Mouse (Mus musculus): ENCODE results near the gene Hoxd8. TPM values are rescaled to one million over a fixed set of nuclear protein-coding genes. Genes with fewer than 3 reads are reported as not detected.

The Hoxd8 gene
- total and polyA plus RNA-seq, 2 experiments from 2014 or later: 0.10 to 0.22 TPM

DNA sequence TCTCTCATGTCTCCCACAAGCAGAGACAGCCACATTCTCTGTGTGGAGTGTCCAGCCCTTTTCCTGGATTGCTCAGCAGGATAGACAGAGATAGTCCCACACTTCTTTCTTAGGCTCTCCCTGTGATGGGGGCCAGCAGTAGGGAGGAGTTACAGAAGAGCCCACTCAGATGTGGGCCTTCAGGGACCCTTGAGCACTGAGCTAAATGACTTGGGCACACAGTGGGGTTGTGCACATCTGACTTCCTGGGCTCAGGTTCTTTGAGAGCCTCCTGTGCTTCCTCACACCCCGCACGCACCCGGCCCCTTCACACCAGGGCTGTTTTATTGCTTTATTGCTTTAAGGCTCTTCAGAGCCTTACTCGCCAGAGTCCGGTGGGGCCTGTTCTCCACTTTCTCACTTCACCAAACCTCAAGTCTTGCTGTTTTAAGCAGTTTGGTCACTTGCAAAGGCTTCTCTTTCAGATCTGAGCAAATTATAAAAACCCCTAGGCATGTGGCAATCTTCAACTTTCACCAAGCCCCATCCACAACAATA lies 16.6 kb downstream of the Hoxd8 start:
- no peak for TF ChIP-seq CTCF (IDR thresholded peaks at IDR 0.05; ENCODE audit: low read depth)
- Histone ChIP-seq H3K4me2 (ENCODE audit: low read depth) (no peak overlapping the region), H3K9ac (no peak overlapping the region), H3K36me3 (ENCODE audit: insufficient read depth) (no peaks in the 10 kb centered on the region), H3K4me1 (ENCODE audit: insufficient read depth) (no peaks in the 10 kb centered on the region), H3K4me3 (ENCODE audit: low read depth, low read length) (no peak overlapping the region), H3K9me3 (ENCODE audit: low read length) (no peaks in the 10 kb centered on the region), H3K27ac (ENCODE audit: low read depth, low read length) (no peak overlapping the region), H3K27me3 (ENCODE audit: insufficient read depth, low read length) (peaks cover 100% of the 10 kb centered on the region)
- 6% methylated on average over 5 of the region's 5 CpGs for WGBS
- ATAC-seq (no peak), DNase-seq (no peak)

DNA sequence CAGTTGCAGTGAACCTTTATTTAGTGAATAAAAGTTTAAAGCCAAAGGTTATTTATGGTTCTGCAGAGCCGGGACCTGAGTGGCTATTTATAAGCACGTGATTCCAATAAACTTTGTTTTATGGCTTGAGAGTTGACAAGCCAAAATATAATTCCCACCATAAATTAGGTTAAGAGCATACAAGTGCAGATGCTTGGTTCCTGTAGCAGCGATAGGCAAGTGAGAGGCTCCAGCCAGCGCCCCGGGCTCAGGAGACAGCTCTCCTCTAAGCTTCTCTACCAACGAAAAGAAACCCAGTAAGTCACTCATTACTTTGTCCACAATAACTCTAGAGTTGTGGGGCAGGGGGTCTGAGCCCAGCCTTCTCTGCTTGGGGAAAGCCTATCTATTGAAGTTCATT lies 17.5 kb downstream of the Hoxd8 start:
- no peak for TF ChIP-seq CTCF (IDR thresholded peaks at IDR 0.05; ENCODE audit: low read depth)
- no peaks in the 10 kb centered on the region for H3K36me3 ChIP-seq (ENCODE audit: insufficient read depth)
- H3K9ac ChIP-seq: no peak overlapping the region
- peaks cover 100% of the 10 kb centered on the region for H3K27me3 ChIP-seq (ENCODE audit: insufficient read depth, low read length)
- H3K9me3 ChIP-seq (ENCODE audit: low read length): no peaks in the 10 kb centered on the region
- ATAC-seq (no peak), DNase-seq (no peak)
- no peak overlapping the region for H3K4me2 ChIP-seq (ENCODE audit: low read depth)
- H3K27ac ChIP-seq (ENCODE audit: low read depth, low read length): no peak overlapping the region
- H3K4me3 ChIP-seq (ENCODE audit: low read depth, low read length): no peak overlapping the region
- WGBS: 4% methylated on average over 6 of the region's 6 CpGs
- H3K4me1 ChIP-seq (ENCODE audit: insufficient read depth): no peaks in the 10 kb centered on the region

DNA sequence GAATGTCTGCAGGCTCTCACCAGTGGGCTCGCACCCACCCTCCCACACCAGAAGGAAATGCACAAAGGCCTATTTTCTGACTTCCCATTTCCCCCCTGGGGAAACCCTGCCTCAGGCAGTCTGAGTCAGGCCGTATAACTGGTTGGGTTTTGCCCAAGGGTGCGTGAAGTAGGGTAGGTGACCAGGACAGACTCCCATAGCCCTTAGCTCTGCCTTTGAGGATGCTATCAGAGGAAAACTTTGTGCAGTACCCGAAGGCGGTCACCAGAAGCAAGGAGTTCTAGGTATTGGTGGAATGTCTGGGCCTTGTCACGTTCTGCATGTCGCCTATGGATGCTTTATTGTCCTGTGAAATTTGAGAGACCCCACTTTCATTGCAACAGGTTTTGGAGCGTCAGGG lies 18.5 kb downstream of the Hoxd8 start:
- Histone ChIP-seq H3K4me2 (ENCODE audit: low read depth) (no peak overlapping the region), H3K36me3 (ENCODE audit: insufficient read depth) (no peaks in the 10 kb centered on the region), H3K27me3 (ENCODE audit: insufficient read depth, low read length) (peaks cover 100% of the 10 kb centered on the region), H3K9me3 (ENCODE audit: low read length) (no peaks in the 10 kb centered on the region), H3K4me3 (ENCODE audit: low read depth, low read length) (no peak overlapping the region), H3K4me1 (ENCODE audit: insufficient read depth) (no peaks in the 10 kb centered on the region), H3K27ac (ENCODE audit: low read depth, low read length) (no peak overlapping the region), H3K9ac (no peak overlapping the region)
- DNase-seq: no peak
- TF ChIP-seq CTCF (IDR thresholded peaks at IDR 0.05; ENCODE audit: low read depth): no peak
- WGBS: 4% methylated on average over 8 of the region's 8 CpGs
- no peak for ATAC-seq

DNA sequence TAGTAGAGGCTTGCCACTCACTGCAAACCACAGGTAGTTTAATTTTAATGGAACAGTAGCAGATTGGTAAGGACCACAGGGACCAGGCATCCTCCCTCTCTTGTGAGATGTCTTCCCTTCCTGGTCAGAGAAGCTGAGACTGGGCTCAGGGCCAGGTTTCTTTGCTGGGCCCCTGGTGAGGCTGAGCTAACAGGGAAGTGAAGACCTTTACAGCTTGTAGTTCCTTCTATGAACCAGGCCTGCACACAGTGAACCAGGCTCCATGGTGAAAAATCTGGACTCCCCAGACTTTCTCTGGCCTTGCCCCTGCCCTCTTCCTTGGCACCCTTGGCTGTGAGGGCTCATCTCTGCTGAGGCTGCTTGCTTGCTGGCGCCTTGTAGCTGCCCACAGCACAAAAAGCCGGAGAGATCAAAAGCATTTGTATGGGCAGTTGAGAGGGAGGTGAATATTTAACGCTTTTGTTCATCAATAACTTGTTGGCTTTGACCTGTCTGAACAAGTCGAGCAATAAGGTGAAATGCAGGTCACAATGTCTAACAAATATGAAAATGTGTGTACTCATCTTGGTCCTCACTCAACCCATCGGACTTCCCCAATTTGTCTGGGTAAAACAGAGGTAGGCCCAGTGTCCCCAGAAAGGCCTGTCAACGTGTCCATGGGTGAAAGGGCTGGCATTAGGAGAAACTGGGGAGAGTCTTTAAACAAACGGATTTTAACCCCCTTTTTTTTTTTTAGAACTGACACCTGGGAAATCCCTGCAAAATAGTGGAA lies 20.0 kb downstream of the Hoxd8 start:
- no peak overlapping the region for H3K27ac ChIP-seq (ENCODE audit: low read depth, low read length)
- DNase-seq (no peak), ATAC-seq (no peak)

DNA sequence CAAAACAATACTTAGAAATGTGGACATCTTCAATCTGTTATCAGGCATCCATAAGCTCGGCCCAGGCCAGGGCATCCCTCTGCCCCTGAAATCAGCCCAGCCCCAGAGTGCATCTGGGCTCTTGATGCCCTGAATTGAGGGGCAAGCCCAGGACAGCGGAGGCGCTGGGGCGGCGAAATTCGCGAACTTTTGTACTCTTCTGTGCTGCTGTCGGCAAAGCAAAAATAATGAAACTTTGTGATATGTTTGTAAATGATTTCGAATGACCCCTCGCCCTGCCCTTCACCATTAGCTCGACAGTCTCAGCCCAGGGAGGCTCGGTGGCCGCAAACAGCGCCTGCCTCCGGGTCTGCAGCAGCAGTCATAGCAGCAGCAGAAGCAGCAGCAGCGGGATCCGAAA lies 20.8 kb downstream of the Hoxd8 start:
- 1% methylated on average over 17 of the region's 17 CpGs for WGBS
- no peak for TF ChIP-seq CTCF (IDR thresholded peaks at IDR 0.05; ENCODE audit: low read depth)
- H3K4me2 ChIP-seq (ENCODE audit: low read depth): no peak overlapping the region

More for the DNA sequence above, 20.0 kb downstream of the Hoxd8 start:
- Histone ChIP-seq H3K4me3 (ENCODE audit: low read depth, low read length) (no peak overlapping the region), H3K27me3 (ENCODE audit: insufficient read depth, low read length) (peaks cover 100% of the 10 kb centered on the region), H3K9ac (no peak overlapping the region), H3K4me2 (ENCODE audit: low read depth) (no peak overlapping the region), H3K9me3 (ENCODE audit: low read length) (no peaks in the 10 kb centered on the region), H3K4me1 (ENCODE audit: insufficient read depth) (no peaks in the 10 kb centered on the region), H3K36me3 (ENCODE audit: insufficient read depth) (no peaks in the 10 kb centered on the region)
- TF ChIP-seq CTCF (IDR thresholded peaks at IDR 0.05; ENCODE audit: low read depth): no peak
- WGBS: 7% methylated on average over 7 of the region's 7 CpGs

DNA sequence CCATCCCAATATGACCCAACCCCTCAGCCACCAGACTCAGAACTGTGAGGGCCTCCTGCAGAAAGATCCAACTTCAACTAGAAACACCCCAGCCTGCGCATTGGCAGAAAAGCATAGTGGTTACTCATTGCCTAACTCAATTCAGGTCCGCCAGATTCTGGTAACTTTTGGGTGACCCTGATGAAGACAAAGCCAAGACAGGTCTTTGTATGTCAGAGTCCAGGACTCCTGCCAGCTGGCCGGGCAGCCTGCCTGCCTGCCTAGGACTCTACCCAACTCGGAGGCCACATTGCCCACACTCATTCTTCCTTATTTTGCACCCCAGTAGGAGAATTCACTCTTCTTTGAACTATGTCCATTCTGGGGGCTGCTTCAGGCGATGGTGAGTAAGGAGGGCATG lies 22.1 kb downstream of the Hoxd8 start, which contains the start of gene Gm28230:
TSS of gene Gm28230 (plus strand) at position 178 of the 400 bp plus-strand sequence.
- WGBS: 3% methylated on average over 5 of the region's 5 CpGs
- no peak for TF ChIP-seq CTCF (IDR thresholded peaks at IDR 0.05; ENCODE audit: low read depth)
- Histone ChIP-seq H3K27me3 (ENCODE audit: insufficient read depth, low read length) (peaks cover 98% of the 10 kb centered on the region), H3K4me2 (ENCODE audit: low read depth) (no peak within 1 kb of the TSS), H3K4me3 (ENCODE audit: low read depth, low read length) (no peak within 1 kb of the TSS), H3K36me3 (ENCODE audit: insufficient read depth) (no peaks in the 10 kb centered on the region), H3K27ac (ENCODE audit: low read depth, low read length) (no peak within 1 kb of the TSS), H3K4me1 (ENCODE audit: insufficient read depth) (no peaks in the 10 kb centered on the region), H3K9me3 (ENCODE audit: low read length) (no peaks in the 10 kb centered on the region), H3K9ac (no peak within 1 kb of the TSS)
- no peak for ATAC-seq
- no peak for DNase-seq

More for the DNA sequence above, 20.8 kb downstream of the Hoxd8 start:
- Histone ChIP-seq H3K4me3 (ENCODE audit: low read depth, low read length) (no peak overlapping the region), H3K9ac (no peak overlapping the region), H3K27ac (ENCODE audit: low read depth, low read length) (no peak overlapping the region), H3K27me3 (ENCODE audit: insufficient read depth, low read length) (peaks cover 98% of the 10 kb centered on the region), H3K36me3 (ENCODE audit: insufficient read depth) (no peaks in the 10 kb centered on the region), H3K9me3 (ENCODE audit: low read length) (no peaks in the 10 kb centered on the region), H3K4me1 (ENCODE audit: insufficient read depth) (no peaks in the 10 kb centered on the region)
- ATAC-seq: no peak
- DNase-seq: no peak

DNA sequence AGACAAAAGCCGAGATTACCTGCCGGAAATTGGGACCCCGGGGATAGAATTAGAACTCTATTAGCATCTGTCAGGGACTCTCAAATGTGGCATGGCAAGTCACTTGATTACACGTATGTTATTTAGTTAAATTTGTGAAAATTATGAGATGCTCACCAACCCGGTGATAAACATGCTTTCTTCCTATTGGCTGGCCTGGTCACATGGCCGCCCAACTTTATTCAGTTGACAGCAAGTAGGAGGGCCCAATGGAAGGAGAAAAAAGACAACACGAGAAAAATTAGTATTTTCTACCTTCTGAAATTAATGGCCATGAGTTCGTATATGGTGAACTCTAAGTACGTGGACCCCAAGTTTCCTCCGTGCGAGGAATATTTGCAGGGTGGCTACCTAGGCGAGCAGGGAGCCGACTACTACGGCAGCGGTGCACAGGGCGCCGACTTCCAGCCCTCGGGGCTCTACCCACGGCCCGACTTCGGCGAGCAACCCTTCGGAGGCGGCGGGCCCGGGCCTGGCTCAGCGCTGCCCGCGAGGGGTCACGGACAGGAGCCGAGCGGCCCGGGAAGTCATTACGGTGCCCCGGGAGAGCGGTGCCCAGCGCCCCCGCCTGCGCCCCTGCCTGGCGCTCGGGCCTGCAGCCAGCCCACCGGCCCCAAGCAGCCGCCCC lies 22.7 kb downstream of the Hoxd8 start:
- no peak for DNase-seq
- no peaks in the 10 kb centered on the region for H3K9me3 ChIP-seq (ENCODE audit: low read length)
- no peak overlapping the region for H3K4me3 ChIP-seq (ENCODE audit: low read depth, low read length)
- H3K36me3 ChIP-seq (ENCODE audit: insufficient read depth): no peaks in the 10 kb centered on the region
- TF ChIP-seq CTCF (IDR thresholded peaks at IDR 0.05; ENCODE audit: low read depth): no peak
- H3K4me1 ChIP-seq (ENCODE audit: insufficient read depth): no peaks in the 10 kb centered on the region
- no peak overlapping the region for H3K4me2 ChIP-seq (ENCODE audit: low read depth)
- no peak overlapping the region for H3K27ac ChIP-seq (ENCODE audit: low read depth, low read length)
- under 1% methylated on average over 39 of the region's 43 CpGs for WGBS
- ATAC-seq: no peak
- H3K27me3 ChIP-seq (ENCODE audit: insufficient read depth, low read length): peaks cover 97% of the 10 kb centered on the region
- H3K9ac ChIP-seq: no peak overlapping the region
